In the genomic region with DNA sequence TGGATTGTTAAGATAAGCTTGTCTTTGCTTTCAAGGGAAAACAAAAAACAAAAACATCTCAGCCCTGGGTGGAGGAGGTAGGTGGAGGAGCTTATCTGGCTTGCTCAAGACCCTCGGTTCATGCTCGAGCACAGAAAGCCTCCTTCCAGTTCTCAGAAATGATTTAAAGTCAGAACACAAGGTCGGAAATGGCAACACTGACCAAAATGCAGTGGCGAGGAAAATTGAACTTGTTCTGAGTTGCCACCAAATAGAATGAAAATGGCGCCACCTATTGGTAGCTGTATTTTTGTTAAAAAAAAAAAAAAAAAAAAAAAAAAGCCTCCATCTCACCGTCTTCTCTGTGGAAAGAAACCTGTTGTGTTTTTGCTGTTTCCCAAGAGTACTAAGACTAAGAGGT, we compare ENCODE assay signal across 8 mouse cellular contexts. TPM values are rescaled to one million over a fixed set of nuclear protein-coding genes. Genes with fewer than 3 reads are reported as not detected.
DNase-seq lines count a peak whose midpoint lies in the region; ATAC-seq lines count a peak whose summit lies in the region.

No protein-coding gene starts in this region.

- no peak overlapping the region for H3K9ac ChIP-seq in embryonic facial prominence, embryonic 13.5 days
- H3K9ac ChIP-seq in midbrain, embryonic 12.5 days (replicated peaks), result no peak overlapping the region

- peaks cover 31% of the 10 kb centered on the region for H3K4me1 ChIP-seq in embryonic facial prominence, embryonic 13.5 days
- H3K4me1 ChIP-seq in midbrain, embryonic 12.5 days, result no peaks in the 10 kb centered on the region

- H3K4me2 ChIP-seq in embryonic facial prominence, embryonic 13.5 days, result peak overlapping the region; percentile 39
- peak overlapping the region; percentile 11; the same call in 1 of the 2 replicates for H3K4me2 ChIP-seq in midbrain, embryonic 12.5 days (replicated peaks)

- no peaks in the 10 kb centered on the region for H3K9me3 ChIP-seq in embryonic facial prominence, embryonic 13.5 days
- no peaks in the 10 kb centered on the region for H3K9me3 ChIP-seq in midbrain, embryonic 12.5 days

- WGBS in embryonic facial prominence, embryonic 13.5 days, result 3% methylated on average over 6 of the region's 6 CpGs
- 3% methylated on average over 6 of the region's 6 CpGs for WGBS in midbrain, embryonic 12.5 days

- H3K36me3 ChIP-seq in embryonic facial prominence, embryonic 13.5 days, result no peaks in the 10 kb centered on the region
- no peaks in the 10 kb centered on the region for H3K36me3 ChIP-seq in midbrain, embryonic 12.5 days

- H3K27me3 ChIP-seq in embryonic facial prominence, embryonic 13.5 days, result peaks cover 22% of the 10 kb centered on the region
- H3K27me3 ChIP-seq in midbrain, embryonic 12.5 days, result peaks cover 8% of the 10 kb centered on the region; the same call in 1 of the 2 replicates

- H3K27ac ChIP-seq in embryonic facial prominence, embryonic 13.5 days, result peak overlapping the region; percentile 5; the same call in 1 of the 2 replicates
- H3K27ac ChIP-seq in midbrain, embryonic 12.5 days (replicated peaks), result no peak overlapping the region

- peak; percentile 21 to 32 for DNase-seq in layer of hippocampus, postnatal 10 days (ENCODE audit: low spot score in 2 of 2)
- no peak for DNase-seq in layer of hippocampus, adult 9-10 months (ENCODE audit: low spot score)
- DNase-seq in R1 (ENCODE audit: low read depth, low spot score), result peak; percentile 40
- peak; percentile 17 for DNase-seq in induced T-regulatory cell, adult 2 months (ENCODE audit: low read depth)
- no peak for DNase-seq in B cell, adult 2 months

- H3K4me3 ChIP-seq in embryonic facial prominence, embryonic 13.5 days, result no peak overlapping the region
- H3K4me3 ChIP-seq in midbrain, embryonic 12.5 days, result no peak overlapping the region

- ATAC-seq in embryonic facial prominence, embryonic 13.5 days (ENCODE audit: insufficient number of reproducible peaks, insufficient read depth, low FRiP score, low TSS enrichment, low read depth), result no peak
- ATAC-seq in midbrain, embryonic 12.5 days (ENCODE audit: low FRiP score, low read depth), result no peak; the same call in 1 of the 2 replicates
- ATAC-seq in erythroblast, adult 5-6 weeks (replicated peaks; ENCODE audit: low FRiP score, poor library complexity, severe bottlenecking), result no peak

RNA-seq across cellular contexts. Expression of a gene that starts 9.7 kb away (rescaled TPM):
- total RNA-seq in layer of hippocampus, postnatal 10 days (2021), result 1 to 10 TPM; 6.1 to 6.3 TPM
- 12.3 and 16.2 TPM in 2 replicates for polyA plus RNA-seq in embryonic facial prominence, embryonic 13.5 days (2015; fragmentation: Nextera tagmentation; extraction: Ambion mirVana)
- polyA plus RNA-seq in midbrain, embryonic 12.5 days (2016; fragmentation: Nextera tagmentation; extraction: Ambion mirVana), result 0.94 and 0.98 TPM in 2 replicates
- not detected in 2 replicates for total RNA-seq in erythroblast, adult 5-6 weeks (2015; ENCODE audit: low replicate concordance)
- total RNA-seq in erythroblast, adult 5-6 weeks (2017; ENCODE audit: low replicate concordance), result 0.14 TPM in 1 of 2 replicates, not detected in the other

Comparison
In these comparisons a context has a peak if more than half of its experiments do, and no peak if none do; other contexts are left out.
1. DNase-seq: peak in layer of hippocampus, postnatal 10 days (2 of 2), R1 (single experiment) and induced T-regulatory cell, adult 2 months (single experiment); none in layer of hippocampus, adult 9-10 months (single experiment) and B cell, adult 2 months (0 of 2).
2. RNA of a gene that starts 9.7 kb away (total RNA-seq): 6.1 to 6.3 TPM in layer of hippocampus, postnatal 10 days; 0.14 TPM in erythroblast, adult 5-6 weeks; every median in the first group is over 4 times any median in the second.